Mouse (Mus musculus): ENCODE results near the gene Rtp2.

GRCm38 (mm10) chr16:23922906-23923305 lies 9.3 kb downstream of the Rtp2 start:
- no peak for TF ChIP-seq CTCF (IDR thresholded peaks at IDR 0.05; ENCODE audit: low read depth)
- no peak for TF ChIP-seq EP300 (IDR thresholded peaks at IDR 0.05; ENCODE audit: low read depth)
